Mouse (Mus musculus) ZHBTc4 (cell line): ENCODE measurements around the gene Tex19.2.

ENCODE experiments used
- DNase-seq: peaks from one replicate; pipeline ENCODE4 v3.0.0-alpha.2; 2011; ENCODE audit warnings: low read depth, low spot score

Gene Tex19.2

GRCm38 (mm10) chr11:121118577-121118976 lies at the start of gene Tex19.2:
Gene Tex19.2 (minus strand): TSS chr11:121118677.
- DNase-seq: no peak

- no peak for DNase-seq
These were observed 45.3 kb upstream of the Tex19.2 start for GRCm38 (mm10) chr11:121163751-121164150.

- DNase-seq: no peak
These were observed 42.3 kb upstream of the Tex19.2 start for GRCm38 (mm10) chr11:121160636-121161346.

GRCm38 (mm10) chr11:121159971-121160370 lies 41.5 kb upstream of the Tex19.2 start, which contains the start of gene Uts2r:
Gene Uts2r (plus strand): TSS chr11:121160271.
- DNase-seq: no peak

GRCm38 (mm10) chr11:121156411-121156891 lies 38.0 kb upstream of the Tex19.2 start:
- peak; percentile 52 for DNase-seq

- peak; percentile 60 for DNase-seq
These were observed 35.7 kb upstream of the Tex19.2 start for GRCm38 (mm10) chr11:121154203-121154602.

GRCm38 (mm10) chr11:121148193-121148592 lies 29.7 kb upstream of the Tex19.2 start:
- peak; percentile 67 for DNase-seq

GRCm38 (mm10) chr11:121145865-121146264 lies 27.4 kb upstream of the Tex19.2 start, which contains the start of gene Tex19.1:
Gene Tex19.1 (plus strand): TSS chr11:121146143.
- peak; percentile 98 for DNase-seq

- no peak for DNase-seq
These were observed 25.0 kb upstream of the Tex19.2 start for GRCm38 (mm10) chr11:121143325-121144015.

GRCm38 (mm10) chr11:121138732-121139131 lies 20.3 kb upstream of the Tex19.2 start:
- no peak for DNase-seq

- DNase-seq: no peak
These were observed 19.2 kb upstream of the Tex19.2 start for GRCm38 (mm10) chr11:121137682-121138081.

GRCm38 (mm10) chr11:121134600-121134999 lies 16.1 kb upstream of the Tex19.2 start:
- DNase-seq: no peak

- no peak for DNase-seq
These were observed 11.1 kb upstream of the Tex19.2 start for GRCm38 (mm10) chr11:121129616-121130015.

GRCm38 (mm10) chr11:121127441-121127840 lies 9.0 kb upstream of the Tex19.2 start:
- DNase-seq: no peak

GRCm38 (mm10) chr11:121126395-121126794 lies 7.9 kb upstream of the Tex19.2 start:
- peak; percentile 83 for DNase-seq

- DNase-seq: no peak
These were observed 7.2 kb upstream of the Tex19.2 start for GRCm38 (mm10) chr11:121125522-121126172.

GRCm38 (mm10) chr11:121123438-121123837 lies 5.0 kb upstream of the Tex19.2 start:
- no peak for DNase-seq

- no peak for DNase-seq
These were observed 3.7 kb upstream of the Tex19.2 start for GRCm38 (mm10) chr11:121122024-121122670.

GRCm38 (mm10) chr11:121121151-121121550 lies 2.7 kb upstream of the Tex19.2 start:
- no peak for DNase-seq

- DNase-seq: peak; percentile 66
These were observed 371 bp downstream of the Tex19.2 start for GRCm38 (mm10) chr11:121118106-121118505.

GRCm38 (mm10) chr11:121112091-121112775 lies 6.2 kb downstream of the Tex19.2 start:
- DNase-seq: no peak
